ENCODE assay signal across 7 mouse cellular contexts in the genomic region with DNA sequence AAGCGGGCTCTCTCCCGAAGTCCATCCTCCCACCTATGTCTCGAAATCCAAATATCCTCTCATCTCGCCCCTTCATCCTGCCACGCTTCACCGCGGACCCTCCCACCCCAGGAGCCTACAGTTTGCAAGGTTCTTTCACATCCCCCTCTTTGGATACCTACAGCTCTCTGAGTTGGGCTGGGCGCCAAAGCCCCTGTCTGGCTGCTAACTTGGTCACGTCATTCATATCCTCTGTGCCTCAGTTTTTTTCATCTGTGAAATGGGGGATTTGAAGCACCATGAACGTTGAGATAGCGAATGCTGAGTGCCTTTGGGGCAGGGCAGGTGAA. TPM values are rescaled to one million over a fixed set of nuclear protein-coding genes. Genes with fewer than 3 reads are reported as not detected.
DNase-seq lines count a peak whose midpoint lies in the region; ATAC-seq and TF ChIP-seq lines count a peak whose summit lies in the region.

No protein-coding gene starts in this region.

- no peak for TF ChIP-seq CTCF in intestine, postnatal 0 days (IDR thresholded peaks at IDR 0.05; ENCODE audit: low read depth)
- no peak for TF ChIP-seq CTCF in olfactory bulb, adult 2 months (IDR thresholded peaks at IDR 0.05; ENCODE audit: insufficient read depth, low read depth, low read length)

- peak overlapping the region; percentile 90 for H3K4me2 ChIP-seq in lung, embryonic 15.5 days
- H3K4me2 ChIP-seq in intestine, postnatal 0 days (replicated peaks; ENCODE audit: low read depth), result peak overlapping the region; percentile 98

- H3K27me3 ChIP-seq in lung, embryonic 15.5 days, result no peaks in the 10 kb centered on the region; the same call in 1 of the 2 replicates
- peaks cover 36% of the 10 kb centered on the region for H3K27me3 ChIP-seq in erythroblast, embryonic 14.5 days (ENCODE audit: control insufficient read depth)
- H3K27me3 ChIP-seq in intestine, postnatal 0 days (replicated peaks; ENCODE audit: control insufficient read depth, insufficient read depth, low read length), result no peaks in the 10 kb centered on the region

- WGBS in lung, embryonic 15.5 days, result 1% methylated on average over 11 of the region's 11 CpGs
- 2% methylated on average over 11 of the region's 11 CpGs for WGBS in intestine, postnatal 0 days
- WGBS in olfactory bulb, adult 2 months, result 1% methylated on average over 11 of the region's 11 CpGs

- TF ChIP-seq POLR2A in olfactory bulb, adult 2 months (IDR thresholded peaks at IDR 0.05; ENCODE audit: insufficient read depth, low read depth, low read length), result no peak

- no peaks in the 10 kb centered on the region for H3K9me3 ChIP-seq in lung, embryonic 15.5 days
- H3K9me3 ChIP-seq in erythroblast, embryonic 14.5 days (ENCODE audit: control insufficient read depth, low read length), result no peaks in the 10 kb centered on the region
- no peaks in the 10 kb centered on the region for H3K9me3 ChIP-seq in intestine, postnatal 0 days (ENCODE audit: control insufficient read depth)

- no peak overlapping the region for H3K27ac ChIP-seq in lung, embryonic 15.5 days
- no peak overlapping the region for H3K27ac ChIP-seq in intestine, postnatal 0 days (ENCODE audit: low read depth, low read length)
- no peak overlapping the region for H3K27ac ChIP-seq in olfactory bulb, adult 2 months (ENCODE audit: insufficient read depth, low read depth, low read length)

- H3K9ac ChIP-seq in lung, embryonic 15.5 days, result peak overlapping the region; percentile 89
- peak overlapping the region; percentile 85; the same call in 1 of the 2 replicates for H3K9ac ChIP-seq in intestine, postnatal 0 days (ENCODE audit: low read depth, low read length)

- H3K4me3 ChIP-seq in lung, embryonic 15.5 days, result peak overlapping the region; percentile 80
- peak overlapping the region; percentile 59 for H3K4me3 ChIP-seq in erythroblast, embryonic 14.5 days (replicated peaks)
- peak overlapping the region; percentile 79 for H3K4me3 ChIP-seq in intestine, postnatal 0 days (ENCODE audit: low read depth, low read length)
- H3K4me3 ChIP-seq in olfactory bulb, adult 2 months (ENCODE audit: insufficient read depth, low read depth, low read length), result peak overlapping the region; percentile 55

- peaks cover 22% of the 10 kb centered on the region for H3K4me1 ChIP-seq in lung, embryonic 15.5 days
- H3K4me1 ChIP-seq in erythroblast, embryonic 14.5 days (ENCODE audit: control insufficient read depth), result peaks cover 18% of the 10 kb centered on the region
- no peaks in the 10 kb centered on the region for H3K4me1 ChIP-seq in intestine, postnatal 0 days (replicated peaks; ENCODE audit: control insufficient read depth, insufficient read depth, low read length)
- peaks cover 15% of the 10 kb centered on the region for H3K4me1 ChIP-seq in olfactory bulb, adult 2 months (ENCODE audit: control insufficient read depth, insufficient read depth, low read length)

- H3K36me3 ChIP-seq in lung, embryonic 15.5 days, result no peaks in the 10 kb centered on the region
- no peaks in the 10 kb centered on the region for H3K36me3 ChIP-seq in erythroblast, embryonic 14.5 days (ENCODE audit: control insufficient read depth)
- H3K36me3 ChIP-seq in intestine, postnatal 0 days (ENCODE audit: control insufficient read depth, insufficient read depth), result no peaks in the 10 kb centered on the region

- intact Hi-C loops in left cerebral cortex, postnatal 25 days (cut with DNase I), result loop anchor here (5.0 kb wide), 2 partner anchors 69 to 109 kb away; a partner anchor contains a TSS

- DNase-seq in lung, postnatal 14 days, result no peak
- no peak for DNase-seq in adrenal gland, postnatal 10 days
- no peak for DNase-seq in left cerebral cortex, postnatal 25 days (ENCODE audit: low spot score in 2 of 2)

- no peak; the same call in 1 of the 2 replicates for ATAC-seq in lung, embryonic 15.5 days (ENCODE audit: borderline replicate concordance, extremely low read depth, low FRiP score, low TSS enrichment)
- ATAC-seq in intestine, postnatal 0 days, result peak; percentile 14; the same call in 1 of the 2 replicates

RNA-seq across cellular contexts. Expression of a gene that starts 0.4 kb away (rescaled TPM):
- 6.1 and 9.1 TPM in 2 replicates for polyA plus RNA-seq in lung, embryonic 15.5 days (2015; fragmentation: Nextera tagmentation; extraction: Ambion mirVana)
- polyA plus RNA-seq in erythroblast, embryonic 14.5 days (2012), result not detected in 2 replicates
- polyA plus RNA-seq in intestine, postnatal 0 days (2015; fragmentation: Nextera tagmentation; extraction: Ambion mirVana), result 2.5 and 2.9 TPM in 2 replicates
- not detected in 2 replicates for polyA plus RNA-seq in olfactory bulb, adult 2 months (2012; ENCODE audit: insufficient read depth, insufficient read length, low replicate concordance, missing spikeins)
- 1 to 10 TPM; 3.8 to 4.5 TPM for total RNA-seq in adrenal gland, postnatal 10 days (2021)
- total RNA-seq in left cerebral cortex, postnatal 25 days (2021), result 10 to 100 TPM; 25.3 to 28.7 TPM

RNA-seq across cellular contexts. Expression of a gene that starts 11.2 kb away (rescaled TPM):
- 1.4 and 2.8 TPM in 2 replicates for polyA plus RNA-seq in lung, embryonic 15.5 days (2015; fragmentation: Nextera tagmentation; extraction: Ambion mirVana)
- 0.03 and 0.06 TPM in 2 replicates for polyA plus RNA-seq in erythroblast, embryonic 14.5 days (2012)
- 13.7 and 16.2 TPM in 2 replicates for polyA plus RNA-seq in intestine, postnatal 0 days (2015; fragmentation: Nextera tagmentation; extraction: Ambion mirVana)
- not detected in 2 replicates for polyA plus RNA-seq in olfactory bulb, adult 2 months (2012; ENCODE audit: insufficient read depth, insufficient read length, low replicate concordance, missing spikeins)
- 10 to 100 TPM; 59.1 to 71.7 TPM for total RNA-seq in adrenal gland, postnatal 10 days (2021)
- total RNA-seq in left cerebral cortex, postnatal 25 days (2021), result 1 to 10 TPM; 4.6 to 5.7 TPM

RNA-seq across cellular contexts. Expression of a gene that starts 13.7 kb away (rescaled TPM):
- 117 and 124 TPM in 2 replicates for polyA plus RNA-seq in lung, embryonic 15.5 days (2015; fragmentation: Nextera tagmentation; extraction: Ambion mirVana)
- 12.3 TPM in 2 replicates for polyA plus RNA-seq in erythroblast, embryonic 14.5 days (2012)
- polyA plus RNA-seq in intestine, postnatal 0 days (2015; fragmentation: Nextera tagmentation; extraction: Ambion mirVana), result 40.0 and 40.6 TPM in 2 replicates
- polyA plus RNA-seq in olfactory bulb, adult 2 months (2012; ENCODE audit: insufficient read depth, insufficient read length, low replicate concordance, missing spikeins), result not detected in 2 replicates
- total RNA-seq in adrenal gland, postnatal 10 days (2021), result 10 to 100 TPM; 41.3 to 44.6 TPM
- 10 to 100 TPM; 49.7 to 51.0 TPM for total RNA-seq in left cerebral cortex, postnatal 25 days (2021)

RNA-seq across cellular contexts. Expression of a gene that starts 14.4 kb away (rescaled TPM):
- polyA plus RNA-seq in lung, embryonic 15.5 days (2015; fragmentation: Nextera tagmentation; extraction: Ambion mirVana), result 29.1 and 31.7 TPM in 2 replicates
- 5.0 and 5.9 TPM in 2 replicates for polyA plus RNA-seq in erythroblast, embryonic 14.5 days (2012)
- polyA plus RNA-seq in intestine, postnatal 0 days (2015; fragmentation: Nextera tagmentation; extraction: Ambion mirVana), result 35.9 and 40.7 TPM in 2 replicates
- polyA plus RNA-seq in olfactory bulb, adult 2 months (2012; ENCODE audit: insufficient read depth, insufficient read length, low replicate concordance, missing spikeins), result not detected in 2 replicates
- total RNA-seq in adrenal gland, postnatal 10 days (2021), result 10 to 100 TPM; 23.7 to 24.5 TPM
- 10 to 100 TPM; 38.3 to 42.4 TPM for total RNA-seq in left cerebral cortex, postnatal 25 days (2021)

RNA-seq across cellular contexts. Expression of a gene that starts 55.2 kb away (rescaled TPM):
- polyA plus RNA-seq in lung, embryonic 15.5 days (2015; fragmentation: Nextera tagmentation; extraction: Ambion mirVana), result 11.9 and 13.2 TPM in 2 replicates
- polyA plus RNA-seq in erythroblast, embryonic 14.5 days (2012), result 0.05 and 0.07 TPM in 2 replicates
- 5.6 and 6.5 TPM in 2 replicates for polyA plus RNA-seq in intestine, postnatal 0 days (2015; fragmentation: Nextera tagmentation; extraction: Ambion mirVana)
- polyA plus RNA-seq in olfactory bulb, adult 2 months (2012; ENCODE audit: insufficient read depth, insufficient read length, low replicate concordance, missing spikeins), result not detected in 2 replicates
- total RNA-seq in adrenal gland, postnatal 10 days (2021), result 1 to 10 TPM; 6.8 to 9.5 TPM
- total RNA-seq in left cerebral cortex, postnatal 25 days (2021), result 100 to 1,000 TPM; 388 to 416 TPM
